Mouse (Mus musculus) kidney, embryonic 16.5 days (tissue): ENCODE results near the gene Slc30a7. TPM values are rescaled to one million over a fixed set of nuclear protein-coding genes. Genes with fewer than 3 reads are reported as not detected.

Experiments
- ATAC-seq: fragments of 200-750 bp; cut with Nextera tagmentation; 2 replicates; pipeline ENCODE4 v1.8.0; 2017; ENCODE audit warnings: moderate TSS enrichment; ENCODE audit not compliant: low FRiP score, low TSS enrichment
- H3K27ac ChIP-seq: fragments of 300-500 bp; sonication (generic); 2 replicates; pipeline ENCODE4 v1.5.1; 2014; ENCODE audit warnings: low read length
- H3K27me3 ChIP-seq: fragments of 300-500 bp; sonication (generic); 2 replicates; pipeline ENCODE4 v1.6.1; 2014; ENCODE audit warnings: low read length, control low read depth, mixed read lengths; ENCODE audit not compliant: insufficient read depth
- H3K36me3 ChIP-seq: fragments of 300-500 bp; sonication (generic); 2 replicates; pipeline ENCODE4 v1.6.1; 2014; ENCODE audit warnings: low read length, control low read depth, mixed read lengths; ENCODE audit not compliant: insufficient read depth
- H3K4me1 ChIP-seq: fragments of 300-500 bp; sonication (generic); 2 replicates; pipeline ENCODE4 v1.6.1; 2014; ENCODE audit warnings: low read length, control low read depth, mixed read lengths; ENCODE audit not compliant: insufficient read depth
- H3K4me2 ChIP-seq: fragments of 300-500 bp; sonication (generic); replicated peaks from 2 replicates; pipeline ENCODE4 v1.6.1; 2014; ENCODE audit warnings: low read depth, low read length
- H3K4me3 ChIP-seq: fragments of 300-500 bp; sonication (generic); 2 replicates; pipeline ENCODE4 v1.5.1; 2014; ENCODE audit warnings: mild to moderate bottlenecking, low read length
- H3K9ac ChIP-seq: fragments of 300-500 bp; sonication (generic); replicated peaks from 2 replicates; pipeline ENCODE4 v1.6.1; 2014; ENCODE audit warnings: low read length
- H3K9me3 ChIP-seq: fragments of 300-500 bp; sonication (generic); 2 replicates; pipeline ENCODE4 v1.6.1; 2016; ENCODE audit warnings: low read length, control low read depth
- whole genome bisulfite sequencing: fragments of 180-500 bp; shearing (Covaris S2); extraction: QIAGEN DNeasy Blood & Tissue Kit; methylation state at CpG from one replicate; pipeline ENCODE4 v1.1.7; 2014; 5-methylcytosine and 5-hydroxymethylcytosine counted together
- polyA plus RNA-seq: library from polyadenylated mRNA; unstranded; fragments of >200 nt; fragmentation: Nextera tagmentation; extraction: Ambion mirVana; gene quantifications from 2 replicates; pipeline ENCODE4 v1.2.1, GENCODE M21; 2015

The Slc30a7 gene
- polyA plus RNA-seq, 1 experiment from 2014 or later, result 30.8 TPM

- H3K9me3 ChIP-seq, result no peaks in the 10 kb centered on the region
- peaks cover 15% of the 10 kb centered on the region for H3K4me1 ChIP-seq
- H3K27me3 ChIP-seq, result no peaks in the 10 kb centered on the region
- no peak overlapping the region for H3K4me3 ChIP-seq
- H3K36me3 ChIP-seq, result peaks cover 25% of the 10 kb centered on the region
- H3K9ac ChIP-seq, result no peak overlapping the region
- WGBS, result 25% methylated on average over 10 of the region's 10 CpGs
- peak overlapping the region; percentile 23; the same call in 1 of the 2 replicates for H3K27ac ChIP-seq
- peak; percentile 93 for ATAC-seq
- 0 out of 2 replicates have a peak overlapping the region, but pooled peaks have one; percentile 6 for H3K4me2 ChIP-seq
Observed at GRCm38 (mm10) chr3:115993025-115993424, 14.2 kb downstream of the Slc30a7 start.

- H3K27me3 ChIP-seq, result no peaks in the 10 kb centered on the region
- no peak overlapping the region for H3K9ac ChIP-seq
- H3K4me3 ChIP-seq, result no peak overlapping the region
- no peak for ATAC-seq
- H3K9me3 ChIP-seq, result no peaks in the 10 kb centered on the region
- peaks cover 23% of the 10 kb centered on the region; the same call in 1 of the 2 replicates for H3K36me3 ChIP-seq
- 0 out of 2 replicates have a peak overlapping the region, but pooled peaks have one; percentile 6 for H3K4me2 ChIP-seq
- WGBS, result 46% methylated on average over 4 of the region's 4 CpGs
- H3K4me1 ChIP-seq, result peaks cover 15% of the 10 kb centered on the region
- H3K27ac ChIP-seq, result peak overlapping the region; percentile 23; the same call in 1 of the 2 replicates
Observed at GRCm38 (mm10) chr3:115992588-115992987, 14.6 kb downstream of the Slc30a7 start.

GRCm38 (mm10) chr3:115992103-115992502 lies 15.1 kb downstream of the Slc30a7 start:
- no peak overlapping the region for H3K4me2 ChIP-seq
- no peak for ATAC-seq

GRCm38 (mm10) chr3:115985183-115985892 lies 21.9 kb downstream of the Slc30a7 start:
- Histone ChIP-seq H3K9me3 (no peaks in the 10 kb centered on the region), H3K36me3 (peaks cover 47% of the 10 kb centered on the region), H3K4me3 (no peak overlapping the region), H3K27ac (peak overlapping the region; percentile 29; the same call in 1 of the 2 replicates), H3K9ac (no peak overlapping the region; the same call in 1 of the 2 replicates), H3K27me3 (no peaks in the 10 kb centered on the region), H3K4me2 (no peak overlapping the region), H3K4me1 (no peaks in the 10 kb centered on the region)
- WGBS, result 71% methylated on average over 9 of the region's 9 CpGs
- no peak for ATAC-seq

More at GRCm38 (mm10) chr3:115992103-115992502, 15.1 kb downstream of the Slc30a7 start:
- Histone ChIP-seq H3K9ac (no peak overlapping the region), H3K4me3 (no peak overlapping the region), H3K36me3 (peaks cover 23% of the 10 kb centered on the region; the same call in 1 of the 2 replicates), H3K27ac (no peak overlapping the region), H3K4me1 (peaks cover 15% of the 10 kb centered on the region), H3K9me3 (no peaks in the 10 kb centered on the region), H3K27me3 (no peaks in the 10 kb centered on the region)
- WGBS, result 57% methylated on average over 4 of the region's 4 CpGs

GRCm38 (mm10) chr3:115984653-115985052 lies 22.6 kb downstream of the Slc30a7 start:
- Histone ChIP-seq H3K27me3 (no peaks in the 10 kb centered on the region), H3K36me3 (peaks cover 42% of the 10 kb centered on the region), H3K4me2 (no peak overlapping the region), H3K9me3 (no peaks in the 10 kb centered on the region), H3K27ac (no peak overlapping the region), H3K9ac (no peak overlapping the region), H3K4me3 (no peak overlapping the region), H3K4me1 (no peaks in the 10 kb centered on the region)
- no peak for ATAC-seq
- 93% methylated on average over 9 of the region's 9 CpGs for WGBS

- no peaks in the 10 kb centered on the region for H3K27me3 ChIP-seq
- no peaks in the 10 kb centered on the region for H3K4me1 ChIP-seq
- H3K27ac ChIP-seq, result no peak overlapping the region
- peaks cover 40% of the 10 kb centered on the region for H3K36me3 ChIP-seq
- 95% methylated on average over 8 of the region's 8 CpGs for WGBS
- H3K4me2 ChIP-seq, result no peak overlapping the region
- ATAC-seq, result no peak
- no peak overlapping the region for H3K9ac ChIP-seq
- H3K4me3 ChIP-seq, result no peak overlapping the region
- no peaks in the 10 kb centered on the region for H3K9me3 ChIP-seq
Observed at GRCm38 (mm10) chr3:115983217-115983616, 24.0 kb downstream of the Slc30a7 start.

- no peak for ATAC-seq
- peaks cover 38% of the 10 kb centered on the region for H3K36me3 ChIP-seq
- no peak overlapping the region for H3K4me3 ChIP-seq
- H3K9me3 ChIP-seq, result no peaks in the 10 kb centered on the region
- no peaks in the 10 kb centered on the region for H3K27me3 ChIP-seq
- 17% methylated on average over 1 of the region's 1 CpGs for WGBS
- no peak overlapping the region for H3K27ac ChIP-seq
- H3K9ac ChIP-seq, result no peak overlapping the region
- no peak overlapping the region for H3K4me2 ChIP-seq
- no peaks in the 10 kb centered on the region for H3K4me1 ChIP-seq
Observed at GRCm38 (mm10) chr3:115979000-115979399, 28.2 kb downstream of the Slc30a7 start.

GRCm38 (mm10) chr3:115974995-115975394 lies 32.2 kb downstream of the Slc30a7 start:
- H3K27ac ChIP-seq, result no peak overlapping the region
- no peaks in the 10 kb centered on the region for H3K4me1 ChIP-seq
- peaks cover 35% of the 10 kb centered on the region for H3K36me3 ChIP-seq
- no peak for ATAC-seq
- H3K4me3 ChIP-seq, result no peak overlapping the region
- H3K27me3 ChIP-seq, result no peaks in the 10 kb centered on the region
- no peaks in the 10 kb centered on the region for H3K9me3 ChIP-seq
- 91% methylated on average over 10 of the region's 10 CpGs for WGBS
- H3K9ac ChIP-seq, result no peak overlapping the region
- no peak overlapping the region for H3K4me2 ChIP-seq

- Histone ChIP-seq H3K4me1 (no peaks in the 10 kb centered on the region), H3K4me2 (no peak overlapping the region), H3K9ac (no peak overlapping the region), H3K27me3 (no peaks in the 10 kb centered on the region), H3K4me3 (no peak overlapping the region), H3K9me3 (no peaks in the 10 kb centered on the region), H3K27ac (no peak overlapping the region), H3K36me3 (peaks cover 31% of the 10 kb centered on the region)
- 93% methylated on average over 6 of the region's 6 CpGs for WGBS
- no peak for ATAC-seq
Observed at GRCm38 (mm10) chr3:115974228-115974627, 33.0 kb downstream of the Slc30a7 start.
